Mouse (Mus musculus) retina, embryonic 14.5 days (tissue): ENCODE data around the gene Ifitm5.
"Not testable (repeated sequence)": the region's sequence is repeated elsewhere in the genome, so short reads cannot be mapped to it uniquely, and the experiment has no call there.

ENCODE experiments used
- DNase-seq: peaks from one replicate; pipeline ENCODE4 v3.0.0-alpha.2; 2015; ENCODE audit warnings: low spot score

Ifitm5 gene

DNA sequence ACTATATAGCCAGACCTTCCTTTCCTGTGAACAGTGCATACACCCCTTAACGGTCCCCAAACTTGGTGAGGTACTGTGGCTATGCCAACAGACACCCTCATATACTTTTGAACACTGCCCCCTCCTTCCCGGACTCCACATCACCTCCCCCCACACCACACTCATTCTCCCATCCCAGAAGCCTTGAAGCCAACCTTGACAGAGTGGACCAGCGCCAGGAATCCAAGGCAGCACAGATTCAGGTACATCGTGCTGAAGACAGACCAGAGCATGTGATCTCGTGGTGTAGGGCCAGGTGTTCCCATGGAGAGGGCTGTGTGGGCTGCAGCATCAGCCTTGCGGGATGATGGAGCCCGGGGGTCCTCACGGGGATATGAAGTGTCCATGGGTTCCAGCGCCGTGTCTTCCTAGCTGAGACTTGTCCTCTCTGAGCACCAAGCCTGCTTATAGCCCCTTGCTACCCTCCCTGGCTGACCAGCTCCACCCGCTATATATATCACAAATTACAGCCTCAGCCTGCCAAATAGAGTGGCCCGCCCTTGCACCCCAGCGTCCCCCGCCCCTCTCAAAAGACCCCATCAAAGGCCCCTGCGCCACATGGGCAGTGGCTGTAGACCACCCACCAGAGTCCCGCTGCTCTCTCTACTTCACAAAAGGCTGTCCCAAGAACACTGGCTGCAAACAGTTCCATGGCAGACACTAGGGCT lies at the start of gene Ifitm5:
Gene Ifitm5, minus strand, starts transcription at position 468 of the 707 bp plus-strand sequence.
- no peak for DNase-seq

DNA sequence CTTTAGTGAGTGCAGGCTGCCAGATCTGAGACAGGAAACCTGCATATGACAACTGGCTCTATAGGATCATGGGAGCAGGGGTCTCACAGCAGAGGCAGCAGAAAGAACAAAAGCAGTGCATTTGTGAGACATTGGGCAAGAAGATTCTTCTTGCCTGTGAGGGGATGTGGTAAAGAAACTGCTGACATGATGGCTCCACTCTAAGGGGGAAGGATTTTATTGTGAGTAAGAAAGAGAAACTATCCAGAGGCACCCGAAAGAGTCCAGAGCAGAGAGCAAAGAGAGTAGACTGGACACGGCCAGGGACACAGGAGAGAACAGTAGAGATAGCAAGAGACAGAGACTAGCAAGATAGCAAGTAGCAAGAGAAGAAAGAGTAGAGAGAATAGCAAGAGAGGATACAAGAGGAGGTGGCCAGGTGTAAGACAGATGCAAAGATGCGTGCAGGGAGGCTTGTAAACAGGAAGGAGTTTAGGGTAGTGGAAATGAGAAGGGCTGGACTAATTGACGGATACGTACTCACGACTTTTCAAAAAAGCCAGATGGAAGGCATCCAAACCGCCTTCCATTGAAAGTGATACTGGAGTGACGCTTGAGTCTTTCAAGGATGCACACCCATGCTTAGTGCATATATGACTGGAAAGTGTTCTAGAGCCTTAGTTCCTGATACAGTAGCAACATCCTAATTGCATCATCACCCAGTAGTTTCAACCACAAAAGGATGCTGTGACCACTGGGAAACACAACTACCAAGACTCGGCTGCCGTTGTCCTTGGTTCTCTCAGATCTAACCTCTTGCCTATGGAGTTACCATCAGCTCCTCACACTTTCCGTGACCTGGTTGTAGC lies 49.0 kb upstream of the Ifitm5 start:
- DNase-seq = no peak

DNA sequence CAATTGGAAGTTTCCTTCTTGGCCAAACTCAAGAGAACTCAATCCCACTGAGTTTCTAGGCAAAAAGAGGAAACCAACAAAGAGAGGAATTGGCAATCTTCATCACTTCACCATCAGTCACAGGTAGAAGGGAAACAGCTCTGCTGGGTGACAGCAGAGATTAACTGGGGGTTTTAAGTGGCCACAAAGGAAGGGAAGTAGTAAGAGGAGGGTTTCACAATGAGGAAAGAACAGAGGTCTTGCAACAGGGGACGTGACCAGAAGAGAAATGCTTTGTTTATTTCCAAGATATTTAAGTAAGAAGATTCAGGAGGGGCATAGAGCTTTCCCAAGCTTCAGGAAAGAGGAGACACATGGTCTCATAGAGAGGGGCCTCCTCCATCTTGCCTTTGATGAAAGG lies 47.7 kb upstream of the Ifitm5 start:
- DNase-seq = no peak

DNA sequence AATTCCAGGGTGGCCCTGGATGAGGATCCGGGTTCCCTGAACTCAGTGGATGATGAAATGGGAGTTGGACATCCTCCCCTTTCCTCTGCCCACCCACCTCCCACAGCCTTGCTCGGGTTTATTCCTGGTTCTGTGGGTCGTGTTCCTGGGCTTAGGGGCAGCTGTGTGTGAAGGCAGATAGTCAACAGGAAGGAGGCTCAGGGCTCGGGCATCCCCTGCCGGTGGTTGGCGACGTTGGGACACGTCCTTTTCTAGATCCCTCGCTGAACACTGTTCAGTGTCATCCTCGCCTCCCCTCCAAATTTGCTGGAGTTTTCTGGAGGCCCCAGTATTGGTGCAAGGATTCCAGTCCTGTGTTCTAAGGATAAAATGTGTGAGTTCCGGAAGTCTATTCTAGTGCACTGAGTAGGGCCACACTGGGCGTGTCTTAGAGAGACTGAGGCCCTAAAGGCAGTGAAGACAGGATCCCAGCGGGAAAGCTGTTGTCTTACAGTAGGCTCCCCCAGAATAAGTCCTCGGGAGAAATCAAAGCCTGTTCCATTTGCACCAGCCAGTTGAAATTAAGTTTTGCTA lies 41.1 kb upstream of the Ifitm5 start:
- no peak for DNase-seq

DNA sequence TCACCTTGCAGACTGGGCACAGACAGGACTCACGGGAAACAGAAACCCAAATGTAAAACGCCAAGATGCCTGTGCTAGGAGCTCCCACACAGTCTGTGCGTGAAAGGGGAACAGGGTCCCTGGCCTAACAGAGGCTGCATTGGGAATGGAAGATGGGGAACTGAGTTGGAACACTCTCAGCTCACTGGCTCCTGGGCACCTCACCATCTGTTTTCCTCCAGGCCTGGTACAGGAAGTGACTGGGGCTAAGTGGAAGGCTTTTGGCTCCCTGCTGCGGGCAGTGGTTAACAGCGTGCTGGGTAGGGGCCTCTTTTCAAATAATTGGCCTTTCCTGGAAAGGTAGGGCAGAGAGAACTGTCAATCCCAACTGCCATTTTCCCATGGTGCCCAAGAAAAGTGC lies 40.5 kb upstream of the Ifitm5 start:
- no peak for DNase-seq

DNA sequence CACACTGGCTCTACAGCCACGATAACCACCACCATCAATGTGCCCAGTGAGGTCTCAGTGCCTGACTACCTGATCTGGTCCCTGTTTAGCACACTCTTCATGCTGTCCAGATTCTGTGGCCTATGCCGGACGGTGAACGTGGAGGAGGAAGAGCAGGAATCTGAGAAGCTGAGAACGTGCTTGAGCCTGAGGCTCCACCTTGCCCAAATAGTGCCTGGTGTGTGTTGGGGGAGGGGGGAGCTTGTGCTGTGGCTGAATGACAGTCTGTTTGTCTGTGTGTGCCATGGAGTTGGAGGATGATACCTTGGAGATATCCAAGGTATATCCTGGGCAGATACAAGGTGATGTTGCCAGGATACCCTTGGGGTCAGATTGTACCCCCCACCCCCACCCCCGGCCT lies 40.1 kb upstream of the Ifitm5 start:
- no peak for DNase-seq

- DNase-seq = no peak
Measured at GRCm38 (mm10) chr7:140989022-140989421, 38.9 kb upstream of the Ifitm5 start.

GRCm38 (mm10) chr7:140987182-140988138 lies 37.4 kb upstream of the Ifitm5 start:
- DNase-seq = no peak

DNA sequence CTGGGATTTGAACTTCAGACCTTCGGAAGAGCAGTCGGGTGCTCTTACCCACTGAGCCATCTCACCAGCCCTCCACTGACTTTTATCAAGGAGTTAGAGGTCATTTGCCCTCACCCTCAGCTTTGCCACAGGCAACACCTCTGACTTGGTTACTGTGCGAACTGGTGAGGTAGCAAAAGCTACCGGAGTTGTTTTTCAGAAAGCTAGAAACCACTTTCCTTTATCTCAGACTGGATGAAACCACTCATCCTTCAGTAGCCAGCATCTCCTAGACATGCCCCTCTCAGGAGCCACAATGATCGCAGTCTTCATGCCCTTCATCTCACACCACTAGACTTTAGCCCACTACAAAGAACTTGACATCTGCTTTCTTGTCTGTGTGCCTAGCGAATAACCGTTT lies 32.9 kb upstream of the Ifitm5 start:
- DNase-seq = no peak

- DNase-seq = no peak
Measured at GRCm38 (mm10) chr7:140981704-140982103, 31.6 kb upstream of the Ifitm5 start.

DNA sequence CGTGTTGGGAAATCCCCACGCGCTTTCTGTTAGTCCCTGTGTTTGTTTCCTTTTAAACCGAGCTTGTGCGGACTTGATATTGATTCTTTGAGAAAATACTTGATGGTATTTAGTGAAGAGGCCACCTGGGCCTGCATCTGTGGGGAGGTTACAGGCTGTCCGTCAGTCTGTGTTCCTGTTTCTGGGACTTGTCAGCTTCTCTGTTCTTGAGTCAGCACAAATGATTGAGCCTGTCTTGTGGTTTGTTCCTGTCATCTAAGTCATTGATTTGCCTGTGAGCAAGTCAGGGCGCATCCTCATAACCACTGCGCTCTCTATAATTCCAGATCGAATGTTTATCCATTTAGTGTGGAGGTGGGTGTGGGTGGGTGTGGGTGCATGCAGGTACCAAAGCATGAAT lies 26.6 kb upstream of the Ifitm5 start:
- not testable (repeated sequence) for DNase-seq

DNA sequence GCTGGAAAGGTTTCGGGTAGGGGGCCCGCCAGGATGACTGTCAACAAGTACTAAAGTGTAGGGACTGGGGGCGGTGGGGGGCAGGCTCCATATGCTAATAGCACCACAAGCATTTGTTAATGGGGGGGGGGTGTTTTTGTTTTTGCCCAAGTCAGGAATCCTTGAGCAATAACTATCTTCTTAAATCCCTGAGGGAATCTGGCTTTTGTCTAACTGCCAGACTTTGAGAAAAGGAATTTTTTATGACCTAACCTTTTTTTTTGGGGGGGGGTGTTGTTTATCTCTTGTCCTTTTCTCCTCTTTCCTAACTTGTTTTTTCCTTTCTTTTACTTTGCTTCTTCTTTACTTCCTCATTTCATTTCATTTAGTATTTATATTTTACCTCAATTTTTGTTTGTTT lies 25.4 kb upstream of the Ifitm5 start:
- no peak for DNase-seq

GRCm38 (mm10) chr7:140974940-140975339 lies 24.8 kb upstream of the Ifitm5 start:
- no peak for DNase-seq

DNA sequence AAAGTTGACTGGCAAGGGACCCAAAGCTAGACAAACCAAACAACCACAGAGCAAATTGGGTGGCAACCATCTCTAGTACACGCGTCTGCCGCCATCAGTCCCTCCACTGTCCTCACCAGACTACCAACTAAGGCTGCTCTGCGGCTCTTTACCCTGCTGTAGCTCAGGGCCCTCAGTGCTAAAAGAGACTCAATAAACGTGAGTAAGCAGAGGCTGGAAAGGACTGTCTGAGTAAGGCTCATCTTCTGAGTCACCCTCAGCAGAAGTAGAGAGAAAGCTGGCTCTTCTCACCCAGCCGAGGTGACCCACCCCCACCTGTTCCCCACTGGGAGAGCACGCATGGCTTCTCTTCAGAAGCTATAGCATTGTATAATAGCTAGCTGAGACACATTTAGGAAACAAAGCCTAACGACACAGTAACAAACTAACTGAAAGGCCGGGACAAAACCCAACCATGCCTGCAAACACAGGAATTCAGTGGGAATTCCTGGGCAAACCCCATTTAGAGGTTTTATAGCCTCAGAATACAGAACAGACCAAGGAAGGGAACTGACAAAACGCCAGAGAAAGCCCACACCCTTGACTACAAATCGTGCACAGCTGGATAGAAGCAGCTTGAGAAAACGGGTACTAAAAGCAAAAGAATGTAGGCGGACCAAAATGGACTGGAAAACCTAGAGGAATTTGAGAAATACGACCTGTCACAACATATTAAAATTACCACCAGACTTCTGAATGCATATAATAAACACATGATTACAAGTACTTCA lies 23.5 kb upstream of the Ifitm5 start:
- no peak for DNase-seq

GRCm38 (mm10) chr7:140971479-140972171 lies 21.5 kb upstream of the Ifitm5 start:
- DNase-seq = no peak

GRCm38 (mm10) chr7:140970931-140971330 lies 20.8 kb upstream of the Ifitm5 start:
- no peak for DNase-seq

- DNase-seq = not testable (repeated sequence)
Measured at GRCm38 (mm10) chr7:140968710-140969109, 18.6 kb upstream of the Ifitm5 start.

GRCm38 (mm10) chr7:140967862-140968591 lies 17.9 kb upstream of the Ifitm5 start:
- DNase-seq = no peak

GRCm38 (mm10) chr7:140966921-140967320 lies 16.8 kb upstream of the Ifitm5 start, which contains the start of gene Ifitm1:
Gene Ifitm1, plus strand, starts transcription at chr7:140967221.
- DNase-seq = no peak

DNA sequence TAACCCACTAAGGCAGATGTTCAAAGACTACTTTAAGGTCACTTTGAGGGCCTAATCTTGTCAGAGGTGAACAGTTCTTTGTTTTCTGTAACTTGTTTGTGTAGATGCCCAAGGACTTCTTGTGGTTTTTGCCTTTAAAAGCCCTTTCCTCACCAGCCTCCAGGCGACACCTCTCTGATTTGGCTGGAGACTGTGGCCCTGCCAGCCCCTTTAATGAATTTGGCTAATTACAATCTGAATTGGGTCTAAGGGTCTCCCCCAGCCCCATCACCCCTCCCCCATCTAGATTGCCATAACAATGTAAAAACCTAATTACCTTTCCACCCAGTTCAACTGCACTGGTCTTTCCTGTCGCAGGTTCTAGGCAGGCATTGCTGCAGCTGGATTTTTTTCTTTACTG lies 12.6 kb upstream of the Ifitm5 start:
- no peak for DNase-seq
